Mouse (Mus musculus) limb, embryonic 14.5 days (tissue): ENCODE measurements at regions not wholly inside any gene's neighbourhood (a gene's known extent, or its start where the extent isn't known, plus 50 kb on each side); places are given as distances from the start of the nearest gene placed in this dataset.

Experiments used
- ATAC-seq: fragments of 200-750 bp; cut with Nextera tagmentation; 2 replicates; pipeline ENCODE4 v1.8.0; 2017; ENCODE audit warnings: low read depth, moderate number of reproducible peaks, moderate TSS enrichment; ENCODE audit not compliant: low FRiP score
- DNase-seq: peaks from one replicate; pipeline ENCODE4 v3.0.0-alpha.2; 2015; ENCODE audit warnings: low spot score
- H3K27ac ChIP-seq: fragments of 300-500 bp; sonication (generic); replicated peaks from 2 replicates; pipeline ENCODE4 v1.5.1; 2014; ENCODE audit warnings: low read depth, mild to moderate bottlenecking, low read length, moderate library complexity, mixed read lengths
- H3K27me3 ChIP-seq: fragments of 300-500 bp; sonication (generic); 2 replicates; pipeline ENCODE4 v1.6.1; 2014; ENCODE audit warnings: low read length, mixed read lengths; ENCODE audit not compliant: control insufficient read depth, insufficient read depth
- H3K36me3 ChIP-seq: fragments of 300-500 bp; sonication (generic); 2 replicates; pipeline ENCODE4 v1.6.1; 2014; ENCODE audit warnings: mild to moderate bottlenecking, low read length, moderate library complexity, mixed read lengths; ENCODE audit not compliant: control insufficient read depth, insufficient read depth
- H3K4me1 ChIP-seq: fragments of 300-500 bp; sonication (generic); 2 replicates; pipeline ENCODE4 v1.6.1; 2014; ENCODE audit warnings: antibody characterized with exemption, low read length, mixed read lengths; ENCODE audit not compliant: control insufficient read depth, insufficient read depth
- H3K4me2 ChIP-seq: fragments of 300-500 bp; sonication (generic); replicated peaks from 2 replicates; pipeline ENCODE4 v1.6.1; 2014; ENCODE audit warnings: low read depth, mild to moderate bottlenecking, low read length, moderate library complexity; ENCODE audit not compliant: severe bottlenecking
- H3K4me3 ChIP-seq: fragments of 300-500 bp; sonication (generic); replicated peaks from 2 replicates; pipeline ENCODE4 v1.5.1; 2014; ENCODE audit warnings: low read length
- H3K9ac ChIP-seq: fragments of 300-500 bp; sonication (generic); 2 replicates; pipeline ENCODE4 v1.6.1; 2014; ENCODE audit warnings: mild to moderate bottlenecking, low read depth, low read length, moderate library complexity; ENCODE audit not compliant: severe bottlenecking
- H3K9me3 ChIP-seq: fragments of 300-500 bp; sonication (generic); 2 replicates; pipeline ENCODE4 v1.6.1; 2016; ENCODE audit warnings: low read length; ENCODE audit not compliant: control insufficient read depth
- POLR2A ChIP-seq: fragments of 200-500 bp; IDR thresholded peaks from 2 replicates; pipeline ENCODE4 v1.8.0; 2012; ENCODE audit warnings: inconsistent platforms, mild to moderate bottlenecking, moderate library complexity, borderline replicate concordance; ENCODE audit not compliant: insufficient read depth, insufficient read length; ENCODE audit errors: extremely low read depth
- WGBS: fragments of 180-500 bp; shearing (Covaris S2); extraction: QIAGEN DNeasy Blood & Tissue Kit; methylation state at CpG from one replicate; pipeline ENCODE4 v1.1.7; 2014; 5-methylcytosine and 5-hydroxymethylcytosine counted together

GRCm38 (mm10) chr1:90268131-90268691 lies 64.4 kb downstream of the Ackr3 start:
- no peak overlapping the region for H3K9ac ChIP-seq
- DNase-seq (no peak), ATAC-seq (peak; percentile 49)
- peaks cover 32% of the 10 kb centered on the region for H3K4me1 ChIP-seq
- peak overlapping the region; percentile 49; the same call in 1 of the 2 replicates for H3K27ac ChIP-seq
- 27% methylated on average over 17 of the region's 17 CpGs for WGBS
- H3K4me2 ChIP-seq = no peak overlapping the region
- no peaks in the 10 kb centered on the region for H3K36me3 ChIP-seq
- no peak for TF ChIP-seq POLR2A
- H3K27me3 ChIP-seq = no peaks in the 10 kb centered on the region
- no peak overlapping the region for H3K4me3 ChIP-seq
- H3K9me3 ChIP-seq = no peaks in the 10 kb centered on the region

- DNase-seq (no peak), ATAC-seq (no peak)
- Histone ChIP-seq H3K27me3 (no peaks in the 10 kb centered on the region), H3K4me2 (no peak overlapping the region), H3K4me1 (peaks cover 38% of the 10 kb centered on the region), H3K9ac (no peak overlapping the region), H3K36me3 (no peaks in the 10 kb centered on the region), H3K9me3 (no peaks in the 10 kb centered on the region), H3K27ac (peak overlapping the region; percentile 49; the same call in 1 of the 2 replicates), H3K4me3 (no peak overlapping the region)
- WGBS = 59% methylated on average over 7 of the region's 7 CpGs
- TF ChIP-seq POLR2A = no peak
Measured at GRCm38 (mm10) chr1:90268951-90269350, 65.2 kb downstream of the Ackr3 start.

- WGBS = 25% methylated on average over 1 of the region's 1 CpGs
- H3K9ac ChIP-seq = no peak overlapping the region
- no peak overlapping the region for H3K27ac ChIP-seq
- no peaks in the 10 kb centered on the region for H3K27me3 ChIP-seq
- no peaks in the 10 kb centered on the region for H3K9me3 ChIP-seq
- no peak overlapping the region for H3K4me3 ChIP-seq
- no peak overlapping the region for H3K4me2 ChIP-seq
- no peaks in the 10 kb centered on the region for H3K36me3 ChIP-seq
- H3K4me1 ChIP-seq = peaks cover 43% of the 10 kb centered on the region
- TF ChIP-seq POLR2A = no peak
- DNase-seq = no peak
- ATAC-seq = no peak
Measured at GRCm38 (mm10) chr1:90269836-90270235, 66.1 kb downstream of the Ackr3 start.

DNA sequence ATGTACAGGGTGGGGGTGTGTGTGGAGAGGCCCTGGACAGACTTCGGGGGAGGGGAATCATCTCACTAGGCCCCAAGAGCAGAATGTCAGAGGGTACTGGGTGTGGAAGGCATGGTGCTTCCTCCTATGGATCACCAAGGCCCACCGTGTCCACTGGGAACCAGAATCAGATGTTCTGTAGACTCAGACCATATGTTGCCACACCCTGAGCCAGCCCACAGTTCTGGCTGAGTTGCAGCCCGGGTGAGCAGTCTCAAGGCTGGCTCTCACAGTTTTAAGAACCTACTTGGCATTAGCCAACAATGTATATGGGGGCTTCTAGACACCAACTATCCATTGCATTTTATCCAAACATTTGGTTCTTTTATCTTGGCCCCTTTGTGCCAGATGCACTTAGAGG lies 67.5 kb downstream of the Ackr3 start:
- no peak for DNase-seq
- ATAC-seq = no peak

DNA sequence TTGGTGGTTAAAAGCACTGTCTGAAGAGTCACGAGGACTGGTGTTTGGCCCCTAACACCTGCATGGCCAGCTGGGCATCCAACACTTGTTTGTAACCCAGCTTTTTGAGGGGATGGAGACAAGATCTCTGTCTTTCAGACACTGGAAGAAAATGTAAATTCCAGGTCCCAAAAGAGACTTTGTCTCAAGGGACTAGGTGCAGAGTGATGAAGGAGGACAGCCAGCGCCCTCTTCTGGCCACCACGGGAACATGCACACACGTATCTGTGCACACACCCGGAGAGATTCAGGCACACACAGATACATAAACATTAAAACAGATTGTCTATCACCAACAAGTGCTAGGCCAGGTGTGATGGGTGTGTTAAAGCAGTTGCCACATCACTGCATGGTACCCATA lies 68.6 kb downstream of the Ackr3 start:
- no peak for TF ChIP-seq POLR2A
- Histone ChIP-seq H3K4me1 (peaks cover 44% of the 10 kb centered on the region), H3K36me3 (no peaks in the 10 kb centered on the region), H3K27ac (peak overlapping the region; percentile 59; the same call in 1 of the 2 replicates), H3K4me2 (no peak overlapping the region), H3K9ac (no peak overlapping the region), H3K4me3 (no peak overlapping the region), H3K9me3 (no peaks in the 10 kb centered on the region), H3K27me3 (no peaks in the 10 kb centered on the region)
- 91% methylated on average over 5 of the region's 5 CpGs for WGBS
- ATAC-seq (no peak), DNase-seq (no peak)

More for the DNA sequence above, 67.5 kb downstream of the Ackr3 start:
- 76% methylated on average over 3 of the region's 3 CpGs for WGBS
- Histone ChIP-seq H3K27me3 (no peaks in the 10 kb centered on the region), H3K9me3 (no peaks in the 10 kb centered on the region), H3K27ac (no peak overlapping the region), H3K4me2 (no peak overlapping the region), H3K9ac (no peak overlapping the region), H3K36me3 (no peaks in the 10 kb centered on the region), H3K4me3 (no peak overlapping the region), H3K4me1 (peaks cover 43% of the 10 kb centered on the region)
- TF ChIP-seq POLR2A = no peak
